Mouse (Mus musculus) cerebellum, postnatal 36 days (tissue): ENCODE measurements around the gene Plppr5.

Experiments used
- DNase-seq, 2 experiments: peaks; one replicate each; pipeline ENCODE4 v3.0.0; 2021 to 2022; ENCODE audit warnings: mixed read lengths in 2 of 2

Plppr5 gene

DNA sequence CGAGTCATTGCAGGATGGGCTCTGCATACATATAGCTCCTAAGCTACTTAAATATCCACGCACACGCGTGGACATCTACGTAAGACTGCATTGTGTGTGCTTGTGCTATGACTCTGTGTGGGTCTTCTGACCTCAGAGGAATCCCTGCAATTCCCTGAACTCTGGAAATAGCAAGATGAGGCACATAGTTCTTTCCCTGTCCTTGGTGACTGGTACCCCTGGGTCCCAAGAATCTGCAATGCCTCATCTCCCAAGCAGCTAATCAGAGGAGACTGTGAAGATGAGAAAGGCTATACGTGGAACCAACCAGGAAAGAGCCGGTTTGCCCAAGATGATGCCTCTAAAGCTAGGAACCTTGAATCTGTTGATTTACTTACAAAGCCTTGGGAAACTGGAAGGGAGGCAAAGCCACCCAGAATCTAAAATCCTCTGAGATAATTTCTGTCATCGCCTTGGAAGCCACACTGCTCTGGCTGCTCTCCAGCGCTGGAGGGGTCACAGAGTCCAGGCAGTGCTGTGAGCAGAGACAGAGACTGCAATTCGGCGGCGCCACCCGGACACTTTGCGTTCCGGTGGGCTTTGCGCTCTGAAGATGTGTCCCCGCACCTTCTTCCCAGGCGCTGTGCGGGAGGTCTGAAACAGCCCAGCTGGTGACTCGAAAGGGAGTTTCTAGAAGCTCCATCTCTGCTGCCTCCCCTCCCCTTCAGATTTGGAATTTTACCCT lies at the start of gene Plppr5:
TSS of gene Plppr5 (plus strand) at position 308 of the 724 bp plus-strand sequence.
- peak; percentile 34 to 35 for DNase-seq

DNA sequence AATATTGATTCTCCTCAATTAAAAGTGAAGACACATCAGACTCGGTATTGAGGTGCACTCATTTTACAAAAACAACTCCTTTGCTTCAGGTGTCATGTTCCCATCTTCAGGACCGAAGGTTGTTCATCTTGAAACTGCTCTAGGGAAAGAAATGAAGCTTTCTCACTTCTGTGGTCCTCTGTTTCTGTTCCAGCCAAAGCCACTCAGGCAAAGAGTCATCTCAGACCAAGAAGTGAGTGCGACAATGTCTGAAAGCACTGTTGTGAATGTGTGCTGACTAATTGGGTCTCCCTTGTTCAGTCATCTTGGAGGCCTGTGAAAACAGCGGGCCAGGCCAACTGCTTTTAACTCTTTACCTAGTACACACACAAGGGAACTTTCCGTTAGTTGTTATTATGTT lies 24.7 kb upstream of the Plppr5 start:
- DNase-seq: no peak

DNA sequence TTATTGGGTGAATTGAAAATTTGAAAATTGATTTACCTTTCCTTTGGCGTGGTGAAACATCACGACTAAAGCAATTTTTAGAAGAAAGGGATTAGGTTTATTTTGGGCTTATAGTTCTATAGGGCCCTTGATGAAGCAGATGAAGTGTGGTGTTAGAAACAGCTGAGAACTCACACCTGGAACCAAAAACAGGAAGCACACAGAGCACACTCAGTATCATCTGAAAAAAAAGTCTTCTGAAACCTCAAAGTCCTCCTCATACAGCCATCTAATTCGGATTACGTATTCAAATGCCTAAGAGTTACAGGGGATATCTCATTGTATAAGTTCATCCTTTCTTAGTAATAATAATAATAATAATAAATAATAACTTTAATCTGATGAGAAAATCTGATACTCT lies 24.1 kb upstream of the Plppr5 start:
- DNase-seq: no peak

DNA sequence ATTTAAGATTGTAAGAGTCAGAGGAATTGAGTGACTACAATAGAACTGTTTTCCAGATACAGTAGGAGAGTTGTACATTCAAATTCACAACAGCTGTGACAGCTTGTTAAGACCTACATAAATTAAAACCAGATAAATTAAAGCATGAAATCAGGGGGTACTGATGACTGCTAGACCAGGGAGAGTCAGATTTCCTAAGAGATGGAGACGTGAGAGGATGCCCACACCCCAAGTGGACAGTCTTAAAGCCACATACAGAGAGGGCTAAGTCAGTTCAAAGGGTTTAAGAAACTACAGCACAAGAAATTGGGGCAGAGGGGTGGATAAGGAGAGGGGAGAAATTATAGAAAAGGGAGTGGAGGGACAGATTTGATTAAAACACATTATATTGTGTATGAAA lies 17.7 kb upstream of the Plppr5 start:
- DNase-seq: no peak

DNA sequence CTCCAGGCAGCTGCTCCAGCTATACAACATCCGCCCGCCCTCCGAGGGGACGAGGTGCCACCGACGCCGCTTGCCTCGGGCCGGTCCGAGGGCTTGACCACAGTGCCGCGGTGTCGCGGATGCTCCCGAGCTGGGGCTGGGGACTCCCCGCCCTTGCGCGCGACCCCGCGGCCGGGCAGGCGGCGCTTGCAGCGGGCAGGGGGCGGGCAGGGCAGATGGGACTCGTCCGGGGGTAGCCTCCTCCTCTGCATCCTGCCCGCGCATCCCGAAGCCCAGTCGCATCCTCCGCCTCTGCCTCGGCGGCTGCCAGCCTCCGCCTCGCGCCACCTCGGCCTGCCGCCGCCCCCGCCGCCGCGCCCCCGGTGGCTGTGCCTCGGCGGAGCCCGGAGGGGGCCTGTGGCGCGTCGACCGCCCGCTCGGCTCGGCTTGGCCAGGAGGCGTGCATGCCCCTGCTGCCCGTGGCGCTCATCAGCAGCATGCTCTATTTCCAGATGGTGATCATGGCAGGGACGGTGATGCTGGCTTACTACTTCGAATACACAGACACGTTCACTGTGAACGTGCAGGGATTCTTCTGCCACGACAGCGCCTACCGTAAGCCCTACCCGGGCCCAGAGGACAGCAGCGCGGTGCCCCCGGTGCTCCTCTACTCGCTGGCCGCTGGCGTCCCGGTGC lies 754 bp downstream of the Plppr5 start:
- peak; percentile 33 to 38 for DNase-seq

DNA sequence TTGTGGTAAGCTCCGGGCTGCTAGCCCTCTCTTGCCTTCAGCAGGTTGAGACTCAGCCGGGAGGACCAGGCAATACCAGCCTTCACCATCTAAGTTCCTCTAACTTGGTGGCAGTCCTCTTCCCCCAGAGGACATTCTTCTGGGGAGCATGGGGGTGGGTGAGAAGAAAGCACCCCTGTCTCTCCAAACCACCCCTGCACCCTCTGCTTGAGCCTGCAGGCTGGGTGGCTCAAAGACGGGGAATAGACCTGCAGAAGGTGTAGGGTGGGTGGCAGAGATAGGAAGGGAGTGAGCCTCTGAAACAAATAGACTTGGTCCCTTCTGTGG lies 1.3 kb downstream of the Plppr5 start:
- no peak for DNase-seq

DNA sequence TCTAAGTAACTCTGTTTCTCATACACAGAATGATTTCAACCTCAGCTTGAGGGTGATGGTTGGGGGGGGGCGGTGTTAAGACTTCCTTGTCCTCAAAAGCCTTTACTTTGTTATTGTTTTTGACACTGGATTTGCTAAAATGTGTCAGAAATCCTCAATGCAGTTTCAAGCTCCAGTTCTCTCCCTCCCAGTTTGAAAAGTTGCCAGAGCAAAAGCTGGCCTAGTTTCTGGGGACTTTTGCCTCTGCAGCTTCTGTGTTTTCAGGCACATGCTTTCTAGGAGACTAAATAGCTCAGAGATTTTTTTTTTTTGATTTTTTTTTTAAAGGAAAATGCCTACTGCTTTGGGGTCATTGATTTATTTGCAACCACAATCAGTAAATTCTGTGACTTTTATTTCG lies 2.7 kb downstream of the Plppr5 start:
- DNase-seq: peak in 1 of 2 experiments; percentile 3

DNA sequence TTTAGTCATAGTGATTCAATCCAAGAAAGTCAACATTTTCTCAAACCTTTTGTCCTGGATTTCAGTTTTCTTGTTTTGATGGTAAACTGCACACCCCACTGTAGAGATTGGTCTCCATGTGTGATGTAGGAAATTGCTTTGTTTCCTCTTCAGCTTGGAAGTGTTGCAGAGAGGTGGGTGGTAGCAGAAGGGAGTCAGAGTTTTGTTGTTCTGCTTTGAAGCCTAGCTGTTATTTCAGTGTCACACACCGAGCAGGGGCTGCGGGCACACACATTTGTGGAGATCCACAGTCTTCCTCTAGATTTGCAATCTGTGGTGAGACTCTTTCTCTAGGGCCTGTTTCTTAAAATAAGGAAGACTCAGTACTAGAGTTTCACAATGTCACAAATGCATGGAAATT lies 8.0 kb downstream of the Plppr5 start:
- no peak for DNase-seq

DNA sequence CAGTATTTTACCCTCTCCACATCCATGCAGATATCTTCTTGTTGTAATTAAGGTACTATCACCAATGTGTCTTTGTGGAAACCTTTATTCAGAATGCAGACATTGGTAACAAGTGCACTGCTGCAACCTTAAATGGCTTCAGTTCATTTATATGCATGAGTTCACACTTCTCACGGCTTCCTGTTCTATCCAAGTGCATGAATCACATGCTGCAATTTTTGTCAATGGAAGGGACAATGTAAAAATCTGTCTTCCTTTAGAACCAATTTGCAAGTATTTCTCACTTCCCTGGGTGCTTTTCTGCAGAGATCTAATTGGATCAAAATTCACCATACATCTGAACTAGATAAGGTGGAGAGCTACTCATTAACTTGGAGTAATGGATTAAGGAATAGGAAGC lies 27.8 kb downstream of the Plppr5 start:
- no peak for DNase-seq

DNA sequence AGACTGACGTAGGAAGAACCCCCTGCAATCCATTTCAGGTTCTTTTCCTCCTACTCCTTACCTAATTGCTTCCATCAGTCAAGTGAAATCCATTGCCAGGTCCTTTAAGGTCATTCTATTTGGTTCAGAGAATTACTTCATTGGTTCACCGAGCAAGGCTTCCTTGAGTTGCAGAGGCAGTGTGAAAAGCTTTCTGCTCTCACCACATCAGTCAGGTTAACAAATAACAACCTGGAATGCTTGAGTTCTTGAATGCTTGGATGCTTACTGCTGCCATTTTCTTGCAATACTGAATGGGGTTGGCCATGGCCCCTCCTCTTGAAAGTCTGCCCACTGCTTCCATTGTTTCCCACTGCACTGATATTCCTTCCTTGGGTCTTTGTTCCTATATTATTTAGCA lies 28.8 kb downstream of the Plppr5 start:
- DNase-seq: no peak

DNA sequence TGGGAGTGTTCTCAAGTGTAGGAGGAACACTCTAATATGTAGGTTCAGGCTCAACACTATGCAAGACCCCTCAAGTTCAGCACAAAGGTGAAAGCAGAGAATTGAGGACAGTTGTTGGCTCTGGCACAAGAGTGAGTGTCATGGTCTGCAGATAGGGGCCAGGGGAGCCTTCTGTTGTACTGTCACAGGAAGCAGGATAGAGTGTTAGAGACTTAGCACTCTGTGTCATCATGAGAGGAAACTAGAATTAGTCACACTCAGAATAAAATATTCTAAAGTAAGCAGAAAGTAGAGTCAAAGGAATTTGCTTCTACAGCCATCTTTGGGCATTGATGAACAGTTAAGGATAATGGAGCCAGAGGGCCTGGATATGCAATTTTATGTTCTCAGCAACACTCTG lies 31.7 kb downstream of the Plppr5 start:
- no peak for DNase-seq

DNA sequence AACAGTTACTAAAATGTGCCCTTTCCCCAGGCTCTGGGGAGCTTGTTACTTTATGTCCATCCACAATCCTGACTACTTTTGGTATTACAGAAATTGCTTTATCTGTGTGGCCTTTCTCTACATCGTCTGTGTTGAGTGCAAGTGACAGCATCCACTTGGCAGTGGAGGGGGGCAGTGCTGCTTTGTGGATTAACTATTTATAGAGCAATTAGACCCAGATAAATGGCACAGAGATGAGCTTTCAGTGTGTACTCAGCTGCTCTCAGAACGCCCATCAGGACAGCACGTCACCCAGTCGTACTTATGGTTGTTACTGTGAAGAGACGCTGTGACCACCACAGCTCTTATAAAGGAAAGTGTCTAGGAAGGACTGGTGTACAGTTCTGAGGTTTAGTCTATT lies 36.8 kb downstream of the Plppr5 start:
- no peak for DNase-seq

DNA sequence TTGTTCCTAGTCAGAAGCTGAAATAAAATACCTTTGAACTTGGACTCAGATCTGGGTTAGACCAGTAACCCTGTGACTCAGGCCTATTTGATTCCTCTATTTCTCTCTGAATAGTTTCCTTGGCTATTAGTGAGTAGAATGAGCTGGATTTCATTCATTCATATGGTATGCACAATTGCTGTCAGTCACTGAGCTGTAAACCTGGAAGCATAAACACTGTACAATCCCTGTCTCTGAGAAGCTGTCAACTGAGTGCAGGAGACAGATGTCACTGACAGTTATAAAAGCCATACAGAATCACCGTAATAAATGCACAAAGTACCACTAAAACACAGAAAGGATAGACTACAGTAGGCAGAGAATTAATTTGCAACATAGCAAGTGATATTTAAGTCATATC lies 40.2 kb downstream of the Plppr5 start:
- DNase-seq: no peak

DNA sequence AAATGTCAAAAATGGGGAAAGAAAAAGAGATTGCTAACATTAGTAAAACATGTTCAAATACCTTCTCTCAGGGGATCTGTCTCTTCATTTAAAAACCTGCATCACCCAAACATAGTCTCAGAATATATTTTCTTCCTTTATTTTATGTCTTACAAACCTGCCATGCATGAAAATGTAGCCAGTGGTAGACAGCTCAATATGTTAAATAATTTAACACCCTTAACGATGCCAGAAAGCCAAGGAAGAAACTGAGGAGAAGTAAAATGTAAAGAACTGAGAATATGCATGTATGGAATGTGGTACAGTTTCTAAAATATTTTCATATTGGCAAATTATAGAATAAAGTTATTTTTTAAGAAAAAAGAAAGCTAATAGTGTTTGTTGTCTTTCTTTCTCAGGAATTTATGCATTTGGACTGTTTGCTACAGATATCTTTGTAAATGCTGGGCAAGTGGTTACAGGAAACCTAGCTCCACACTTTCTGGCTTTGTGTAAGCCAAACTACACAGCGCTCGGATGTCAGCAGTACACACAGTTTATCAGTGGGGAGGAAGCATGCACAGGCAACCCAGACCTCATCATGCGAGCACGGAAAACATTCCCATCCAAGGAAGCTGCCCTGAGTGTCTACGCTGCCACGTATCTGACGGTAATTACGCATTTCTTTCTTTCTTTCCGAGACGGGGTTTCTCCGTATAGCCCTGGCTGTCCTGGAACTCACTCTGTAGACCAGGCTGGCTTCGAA lies 50.8 kb downstream of the Plppr5 start:
- DNase-seq: no peak

DNA sequence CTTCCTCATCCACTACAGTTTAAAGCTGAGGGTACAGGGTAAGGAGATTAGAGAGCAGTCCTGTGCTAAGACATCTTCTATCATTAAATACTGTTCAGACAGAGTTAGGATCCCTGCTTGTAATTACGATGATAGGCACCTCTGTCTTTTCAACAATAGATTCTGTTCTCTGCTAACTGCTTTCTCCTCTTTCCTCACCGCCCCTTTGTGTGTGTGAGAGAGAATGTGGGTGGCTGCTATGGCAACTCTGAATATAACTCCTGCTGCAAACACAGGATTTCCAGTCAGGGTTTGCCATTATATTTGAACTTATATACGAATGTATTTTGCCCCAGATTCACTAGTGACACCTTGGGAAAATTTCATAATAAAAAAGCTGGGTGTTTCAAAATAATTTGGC lies 54.2 kb downstream of the Plppr5 start:
- DNase-seq: no peak

DNA sequence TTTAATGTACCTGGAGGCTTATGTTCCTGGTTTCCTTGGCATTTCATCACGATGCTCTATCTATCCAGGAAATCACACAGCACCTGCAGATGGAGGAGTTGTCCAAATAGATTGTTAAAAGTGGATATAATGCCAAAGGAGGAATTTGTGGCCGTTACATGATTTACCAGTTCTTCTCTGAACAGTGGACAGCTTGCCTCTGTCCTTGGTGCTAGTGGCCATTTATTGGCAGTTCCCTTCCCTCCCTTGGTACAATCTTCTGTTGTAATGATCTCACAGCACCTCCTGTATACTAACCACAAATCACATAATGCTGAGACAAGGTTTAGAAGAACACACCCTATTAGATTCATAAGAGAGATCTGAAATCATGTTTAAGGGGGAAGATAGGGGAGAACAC lies 55.7 kb downstream of the Plppr5 start:
- no peak for DNase-seq

DNA sequence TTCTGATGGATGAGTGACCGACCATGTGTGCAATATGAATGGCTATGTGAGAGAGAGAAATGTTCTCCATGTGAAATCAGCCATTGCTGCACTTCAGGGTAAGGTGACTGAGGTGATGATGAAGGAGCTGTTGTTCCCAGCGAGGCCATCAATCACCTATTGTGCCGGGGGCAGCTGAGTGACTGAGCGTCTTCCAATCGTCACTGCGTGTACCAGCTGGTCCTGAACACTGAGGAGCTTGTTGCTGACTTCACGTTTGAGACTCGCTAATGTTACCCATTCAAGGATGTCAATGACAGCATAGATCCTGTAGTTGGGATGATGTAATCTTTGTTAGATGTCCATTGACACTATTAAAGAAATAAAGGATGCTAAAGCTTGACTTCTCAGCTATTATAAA lies 74.0 kb downstream of the Plppr5 start:
- DNase-seq: no peak

DNA sequence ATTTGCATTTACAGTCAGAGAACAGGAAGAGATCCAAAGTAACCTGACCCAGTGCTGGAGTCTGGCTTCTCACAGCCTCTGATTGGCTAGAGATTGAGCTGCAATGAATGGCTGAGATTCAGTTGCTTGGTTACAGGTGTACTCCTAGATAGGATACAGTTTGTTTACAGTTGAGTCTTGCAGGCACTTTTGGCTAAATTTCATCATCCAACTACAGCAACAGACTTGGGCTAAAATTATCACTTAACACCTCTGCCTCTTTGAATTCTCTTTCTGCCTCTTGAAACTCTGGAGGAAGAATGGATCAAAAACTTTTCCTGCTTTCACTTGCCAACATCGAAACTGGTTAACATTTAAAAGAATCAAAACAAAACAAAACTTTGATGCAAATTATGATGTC lies 89.7 kb downstream of the Plppr5 start:
- no peak for DNase-seq

DNA sequence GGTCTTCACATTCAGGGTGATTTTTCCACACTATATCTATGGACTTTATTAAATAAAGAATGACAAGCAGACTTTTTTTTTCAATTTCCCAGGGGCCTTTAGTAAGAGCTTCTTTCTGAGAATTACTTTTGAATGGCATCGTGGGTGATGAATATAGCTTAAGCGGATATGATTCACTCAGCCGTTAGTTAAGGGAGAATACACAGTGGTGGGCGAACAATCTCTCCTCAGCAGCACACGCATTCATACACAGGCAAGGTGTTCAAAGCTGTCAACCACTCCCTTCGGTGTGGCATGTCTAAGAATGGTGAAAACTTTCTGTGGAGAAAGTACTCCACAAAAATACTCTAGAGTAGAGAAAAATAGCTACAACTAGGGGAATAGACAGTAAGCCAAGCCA lies 104.6 kb downstream of the Plppr5 start:
- DNase-seq: no peak

DNA sequence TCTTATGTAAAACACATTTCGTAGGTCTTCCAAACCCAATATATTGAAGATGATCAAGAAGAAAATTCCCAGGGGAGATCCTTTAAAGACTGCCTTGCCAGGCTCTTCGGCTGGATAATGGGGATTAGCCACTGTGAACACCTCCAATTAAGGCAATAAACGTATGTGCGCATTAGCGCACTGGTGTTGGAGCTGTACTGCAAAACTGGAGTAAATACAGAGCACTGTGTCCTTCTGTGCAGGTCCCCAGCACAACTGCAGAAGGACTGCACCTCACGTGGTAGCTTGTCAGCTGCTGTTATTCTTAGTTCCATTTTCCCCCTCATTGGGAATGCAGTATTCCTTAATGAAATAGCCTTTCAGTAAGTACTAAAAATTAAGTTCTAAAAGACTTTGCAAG lies 110.0 kb downstream of the Plppr5 start:
- no peak for DNase-seq

DNA sequence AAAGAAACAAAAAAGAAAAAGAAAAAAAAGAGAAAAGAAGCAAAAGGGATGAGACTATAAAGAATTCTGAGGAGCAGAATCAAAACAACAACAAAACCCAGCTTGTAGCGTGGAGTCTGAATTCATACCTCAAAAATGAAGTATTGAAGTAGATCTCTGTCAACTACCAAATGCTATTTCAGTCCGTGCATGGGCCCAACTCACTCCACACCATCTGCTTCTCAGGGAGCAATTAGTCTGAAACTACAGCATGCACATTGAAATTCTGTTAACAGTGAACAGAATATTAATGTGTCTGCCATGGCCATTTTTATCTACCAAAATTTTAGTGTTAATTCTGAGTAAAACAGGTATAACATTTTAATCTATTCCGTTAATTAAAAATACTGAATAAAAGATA lies 111.4 kb downstream of the Plppr5 start:
- no peak for DNase-seq

DNA sequence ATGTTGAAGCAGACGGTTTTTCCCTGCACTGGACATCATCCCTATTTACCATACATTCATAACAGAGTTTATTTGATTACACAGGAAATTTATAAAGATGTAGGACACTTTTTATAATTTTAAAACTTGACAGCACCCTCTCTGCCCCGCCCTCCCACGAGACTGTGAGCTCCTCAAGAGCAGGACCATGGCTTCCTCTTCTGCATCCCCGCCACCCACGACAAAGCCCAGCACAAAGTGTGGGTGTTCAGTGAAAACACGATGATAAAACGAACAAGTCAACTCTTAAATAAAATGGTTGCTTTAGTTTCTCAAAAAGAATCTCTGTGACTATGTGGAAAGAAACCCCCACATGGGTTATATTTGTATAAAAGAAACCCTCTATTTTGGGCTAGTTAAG lies 112.0 kb downstream of the Plppr5 start:
- DNase-seq: no peak

DNA sequence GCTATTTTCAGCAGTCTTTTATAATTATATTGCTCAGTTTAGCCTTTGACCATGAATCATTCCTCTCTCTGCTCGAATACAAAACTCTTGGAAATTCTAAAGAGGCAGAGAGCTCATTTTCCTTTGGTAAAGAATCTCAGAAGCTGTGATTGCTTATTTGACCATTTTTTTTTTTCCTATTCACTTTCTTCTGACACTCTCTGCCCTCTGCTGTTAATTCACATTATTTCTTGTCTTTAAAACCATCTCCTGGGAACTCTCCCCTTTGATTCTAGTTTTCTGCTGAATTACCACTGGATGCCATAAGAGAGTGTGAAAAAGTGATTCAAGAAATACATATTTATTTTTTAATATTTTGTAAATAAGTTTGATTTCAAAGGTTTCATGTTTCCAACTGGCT lies 120.1 kb downstream of the Plppr5 start:
- no peak for DNase-seq

DNA sequence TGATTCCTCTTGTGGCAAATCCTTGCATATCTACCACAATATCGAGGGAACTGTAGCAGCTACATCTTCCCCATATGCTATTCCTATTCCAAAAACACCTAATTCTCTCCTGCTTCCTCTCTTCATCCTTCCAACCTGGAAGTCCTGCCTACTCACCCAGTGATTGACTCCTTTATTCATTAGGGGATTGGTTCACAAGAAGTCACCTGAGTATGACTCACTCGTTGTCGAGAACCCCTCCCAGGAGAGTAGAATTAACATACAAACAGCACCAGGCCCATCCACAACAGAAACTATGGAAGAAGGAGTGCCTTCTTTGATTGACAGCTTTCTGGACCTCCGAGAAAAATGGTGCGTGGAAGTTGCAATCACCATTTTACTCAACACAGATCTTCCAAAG lies 121.7 kb downstream of the Plppr5 start:
- DNase-seq: no peak
